Mouse (Mus musculus) heart, adult 2 months (tissue): ENCODE measurements around the gene Arsg. TPM values are rescaled to one million over a fixed set of nuclear protein-coding genes. Genes with fewer than 3 reads are reported as not detected.

Source experiments
- DNase-seq, 2 experiments: peaks; one replicate each; pipeline ENCODE4 v3.0.0; 2021
- H3K27ac ChIP-seq: fragments of 200-600 bp; 2 replicates; pipeline ENCODE4 v1.8.1; 2022
- H3K27me3 ChIP-seq: fragments of 200-500 bp; 2 replicates; pipeline ENCODE4 v1.6.1; 2012; ENCODE audit warnings: mild to moderate bottlenecking, low read length, inconsistent platforms, mixed read lengths; ENCODE audit not compliant: control insufficient read depth, insufficient read depth
- H3K36me3 ChIP-seq: fragments of 200-500 bp; 2 replicates; pipeline ENCODE4 v1.6.1; 2012; ENCODE audit warnings: low read length, inconsistent platforms; ENCODE audit not compliant: control insufficient read depth, insufficient read depth
- H3K4me1 ChIP-seq: fragments of 200-500 bp; 2 replicates; pipeline ENCODE4 v1.6.1; 2011; ENCODE audit warnings: low read length; ENCODE audit not compliant: control insufficient read depth, insufficient read depth
- H3K4me3 ChIP-seq: fragments of 200-600 bp; 2 replicates; pipeline ENCODE4 v1.8.1; 2022
- H3K79me2 ChIP-seq: fragments of 200-500 bp; replicated peaks from 2 replicates; pipeline ENCODE4 v1.6.1; 2012; ENCODE audit warnings: mild to moderate bottlenecking, inconsistent platforms, low read length, moderate library complexity, mixed read lengths; ENCODE audit not compliant: control insufficient read depth, insufficient read depth
- H3K9ac ChIP-seq: fragments of 200-500 bp; 2 replicates; pipeline ENCODE4 v1.6.1; 2012; ENCODE audit warnings: low read depth, mild to moderate bottlenecking, control low read depth, inconsistent platforms, low read length, mixed read lengths
- CTCF ChIP-seq: fragments of 200-600 bp; IDR thresholded peaks from 2 replicates; pipeline ENCODE4 v1.8.1; 2022; ENCODE audit warnings: antibody characterized with exemption, mild to moderate bottlenecking, moderate library complexity
- EP300 ChIP-seq: fragments of 200-500 bp; IDR thresholded peaks from 2 replicates; pipeline ENCODE4 v1.6.1; 2011; ENCODE audit warnings: low read depth, low read length, control low read depth; ENCODE audit not compliant: insufficient read depth
- POLR2A ChIP-seq: fragments of 200-500 bp; IDR thresholded peaks from 2 replicates; pipeline ENCODE4 v1.6.1; 2011; ENCODE audit warnings: mild to moderate bottlenecking, low read depth, low read length, control low read depth; ENCODE audit not compliant: insufficient read depth
- WGBS: fragments of 180-500 bp; shearing (Covaris S2); methylation state at CpG from one replicate; pipeline ENCODE4 v1.1.7; 2018; 5-methylcytosine and 5-hydroxymethylcytosine counted together
- intact Hi-C: fragments of 180-260 bp; cut with DNase I; formaldehyde crosslinking; loops from one replicate; pipeline ENCODE4 v1.15.1; 2025
- polyA plus RNA-seq: library from polyadenylated mRNA; depleted of rRNA; stranded (reverse); fragments of >200 nt; gene quantifications from 2 replicates; pipeline ENCODE4 v1.2.3, GENCODE M21; 2012
- total RNA-seq, 2 experiments: library from RNA; stranded (reverse); gene quantifications; 2 replicates each; pipeline ENCODE4 v1.2.3; 2021

The Arsg gene
- total and polyA plus RNA-seq, 3 experiments = 1.2 to 1.5 (median 1.3) TPM

DNA sequence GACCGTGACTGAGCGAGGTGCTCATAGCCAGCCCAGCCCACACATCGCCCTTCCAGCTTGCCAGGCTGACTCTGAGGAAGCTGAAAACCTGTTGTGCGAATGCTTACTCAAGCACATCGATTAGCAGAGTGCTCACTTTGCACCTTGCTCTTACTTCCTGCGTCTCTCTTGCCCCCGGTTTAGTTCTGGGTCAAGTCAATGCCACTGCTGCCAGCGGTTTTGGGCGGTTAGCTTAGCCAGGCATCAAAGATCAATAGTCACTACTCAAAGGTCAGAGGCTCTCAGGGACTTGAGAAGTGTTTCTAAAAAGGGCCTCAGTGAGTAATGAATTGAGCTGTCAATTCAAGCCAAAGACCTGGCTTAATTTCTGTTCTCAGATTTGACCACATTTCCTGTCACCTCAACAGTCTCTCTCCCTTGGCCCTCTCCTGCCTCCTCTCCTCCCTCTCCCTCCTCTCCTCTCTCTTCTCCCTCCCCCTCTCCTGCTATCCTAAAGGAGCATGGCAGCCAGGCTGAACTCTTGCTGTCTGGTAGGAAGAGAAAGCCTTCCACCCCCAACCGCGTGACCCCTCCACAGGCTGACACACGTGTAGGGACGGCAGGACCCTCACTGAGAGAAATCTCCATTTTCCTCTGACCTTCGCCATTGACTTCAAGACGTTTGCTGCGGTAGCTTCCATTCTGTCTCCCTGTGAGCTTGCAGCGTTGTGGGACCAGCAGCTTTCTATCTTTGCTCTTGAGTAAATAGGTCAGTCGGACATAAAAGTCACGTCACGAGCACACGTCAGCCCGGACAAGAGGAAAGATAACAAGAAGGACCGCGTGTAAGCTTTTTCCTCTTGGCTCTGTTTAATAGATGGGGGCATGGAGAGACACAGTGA, 22.0 kb downstream of the Arsg start:
- TF ChIP-seq EP300 (no peak), POLR2A (no peak), CTCF (no peak)
- Histone ChIP-seq H3K4me3 (no peak overlapping the region), H3K36me3 (no peaks in the 10 kb centered on the region), H3K4me1 (peaks cover 7% of the 10 kb centered on the region), H3K9ac (no peak overlapping the region), H3K79me2 (no peaks in the 10 kb centered on the region), H3K27me3 (no peaks in the 10 kb centered on the region), H3K27ac (no peak overlapping the region)
- intact Hi-C loops = loop anchor here (5.0 kb wide), 1 partner anchor 48 kb away; no protein-coding TSS in a partner anchor
- DNase-seq = peak in 1 of 2 experiments; percentile 19
- WGBS = 56% methylated on average over 24 of the region's 24 CpGs

DNA sequence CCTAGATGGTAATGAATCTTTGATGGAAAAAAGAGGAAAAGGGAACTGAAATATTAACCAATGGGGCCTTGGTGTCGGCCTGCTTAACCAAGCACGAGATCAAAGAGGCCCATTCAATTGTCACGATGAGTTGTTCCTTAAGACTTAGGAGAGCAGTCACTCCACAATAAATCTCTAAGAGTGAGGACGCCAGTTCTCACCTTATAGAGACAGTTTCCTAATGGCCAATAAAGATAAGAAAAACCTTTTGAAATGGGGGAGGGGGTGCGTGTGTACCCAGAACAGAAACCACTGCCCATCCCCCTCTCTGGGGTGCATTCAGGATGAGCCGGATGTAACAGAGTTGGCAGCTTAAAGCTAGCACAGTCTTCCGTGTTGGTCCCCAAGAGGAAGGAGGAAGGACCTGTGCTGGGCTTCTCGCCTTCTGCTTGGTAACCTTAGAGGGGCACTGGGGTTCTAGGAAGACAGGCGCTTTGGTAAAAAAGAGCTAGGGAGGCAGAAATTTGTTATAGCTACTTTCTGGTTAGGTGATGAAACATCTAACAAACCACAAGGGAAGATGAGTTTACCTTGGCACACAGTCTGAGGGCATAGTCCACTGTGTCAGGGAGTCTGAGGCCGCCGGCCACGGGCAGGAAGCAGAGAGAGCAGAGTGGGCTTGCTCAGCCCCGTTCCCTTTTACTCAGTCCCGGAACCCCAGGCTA, 22.7 kb downstream of the Arsg start:
- peaks cover 7% of the 10 kb centered on the region for H3K4me1 ChIP-seq
- H3K27me3 ChIP-seq = no peaks in the 10 kb centered on the region
- DNase-seq = no peak
- WGBS = 60% methylated on average over 14 of the region's 14 CpGs
- H3K79me2 ChIP-seq = no peaks in the 10 kb centered on the region
- H3K27ac ChIP-seq = no peak overlapping the region
- no peak overlapping the region for H3K4me3 ChIP-seq
- TF ChIP-seq EP300 (no peak), POLR2A (no peak), CTCF (no peak)
- H3K9ac ChIP-seq = no peak overlapping the region
- no peaks in the 10 kb centered on the region for H3K36me3 ChIP-seq
- intact Hi-C loops = no loop called here

DNA sequence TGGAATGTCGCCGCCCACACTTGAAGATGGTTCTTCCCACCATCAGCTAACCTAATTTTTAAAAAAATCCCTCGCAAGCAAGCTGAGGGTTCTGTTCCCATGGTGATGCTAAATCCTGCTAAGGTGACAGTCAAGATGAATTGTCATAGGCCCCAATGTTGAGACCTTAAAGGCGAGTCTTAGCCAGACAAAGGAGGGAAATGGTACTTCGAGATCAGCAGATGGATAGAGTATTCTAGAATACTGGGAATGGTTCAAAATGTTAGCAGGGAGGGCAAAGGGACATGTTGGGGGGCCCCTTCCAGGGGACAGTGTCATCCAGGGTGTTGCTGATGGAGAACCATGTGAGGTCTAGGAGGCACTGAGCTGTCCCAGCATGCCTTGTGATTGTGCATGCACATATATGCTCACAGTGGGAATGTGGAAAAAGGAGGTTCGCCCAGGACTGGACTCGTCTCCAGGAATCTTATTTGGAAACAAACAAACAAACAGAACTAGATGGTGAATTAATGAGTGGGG, 23.4 kb downstream of the Arsg start:
- Histone ChIP-seq H3K4me3 (no peak overlapping the region), H3K79me2 (no peaks in the 10 kb centered on the region), H3K36me3 (no peaks in the 10 kb centered on the region), H3K27me3 (no peaks in the 10 kb centered on the region), H3K9ac (no peak overlapping the region), H3K27ac (no peak overlapping the region), H3K4me1 (peaks cover 7% of the 10 kb centered on the region)
- DNase-seq = no peak
- intact Hi-C loops = no loop called here
- 90% methylated on average over 7 of the region's 7 CpGs for WGBS
- TF ChIP-seq POLR2A = no peak
- no peak for TF ChIP-seq EP300
- no peak for TF ChIP-seq CTCF

DNA sequence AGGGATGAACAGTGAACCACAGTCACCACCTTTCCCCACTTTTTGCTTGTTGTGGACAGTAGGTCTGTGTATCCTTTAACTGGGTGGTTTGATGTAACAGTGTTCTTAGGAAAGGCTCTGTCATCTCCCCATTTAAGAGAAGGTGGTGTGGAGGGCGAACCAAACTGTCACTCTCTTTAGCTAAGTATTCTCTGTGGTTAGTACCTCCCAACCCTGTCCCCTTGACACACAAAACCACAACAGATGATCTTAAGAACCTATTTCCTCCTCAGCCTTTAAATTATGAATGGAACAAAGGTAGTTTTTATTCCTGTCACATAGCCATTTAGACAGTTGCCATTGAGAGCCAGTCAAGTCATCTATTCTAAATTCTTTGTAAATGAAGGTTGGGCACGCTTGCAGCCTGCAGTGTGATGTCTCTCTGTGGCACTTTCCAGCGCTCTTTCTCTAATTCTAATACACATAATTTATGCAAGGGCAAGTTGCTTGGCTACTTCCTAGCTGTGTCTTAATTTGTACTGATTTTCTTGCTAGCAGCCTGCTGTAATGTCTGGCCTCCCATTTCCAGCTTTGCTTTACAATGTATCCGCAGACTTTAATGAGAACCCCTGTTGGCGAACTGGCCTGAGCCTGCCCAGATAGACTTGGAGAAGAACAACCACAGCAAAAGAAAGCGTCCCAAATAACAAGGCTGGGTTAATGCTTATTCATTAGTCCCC, 24.0 kb downstream of the Arsg start:
- TF ChIP-seq POLR2A (no peak), CTCF (no peak)
- intact Hi-C loops = no loop called here
- no peaks in the 10 kb centered on the region for H3K27me3 ChIP-seq
- H3K9ac ChIP-seq = no peak overlapping the region
- no peak for DNase-seq
- peaks cover 7% of the 10 kb centered on the region for H3K4me1 ChIP-seq
- 97% methylated on average over 6 of the region's 6 CpGs for WGBS
- H3K27ac ChIP-seq = no peak overlapping the region
- H3K4me3 ChIP-seq = no peak overlapping the region
- no peaks in the 10 kb centered on the region for H3K36me3 ChIP-seq
- no peaks in the 10 kb centered on the region for H3K79me2 ChIP-seq

DNA sequence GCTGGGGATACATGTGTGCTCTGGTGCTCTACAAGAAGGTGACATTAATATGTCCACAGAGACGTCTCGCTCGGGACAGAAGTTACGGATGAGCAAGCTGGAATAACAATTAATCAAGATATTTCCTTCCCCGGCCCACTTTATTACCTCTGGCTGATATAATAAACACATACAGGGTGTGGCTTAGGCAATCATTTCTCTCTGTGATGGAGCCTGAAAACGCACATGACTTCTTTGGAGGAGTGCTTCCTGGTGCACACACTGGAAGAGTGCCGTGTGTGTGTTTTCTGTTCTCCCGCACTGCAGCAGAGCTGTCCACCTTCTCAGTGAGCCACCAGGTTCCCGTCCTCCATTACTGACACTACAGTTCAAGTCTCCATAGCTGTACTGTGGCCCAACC, 24.8 kb downstream of the Arsg start:
- TF ChIP-seq EP300 (no peak), CTCF (no peak), POLR2A (no peak)
- Histone ChIP-seq H3K79me2 (no peaks in the 10 kb centered on the region), H3K27ac (peak overlapping the region; percentile 36), H3K4me1 (peaks cover 7% of the 10 kb centered on the region), H3K27me3 (no peaks in the 10 kb centered on the region), H3K36me3 (no peaks in the 10 kb centered on the region), H3K9ac (no peak overlapping the region), H3K4me3 (no peak overlapping the region)
- DNase-seq = no peak
- WGBS = 57% methylated on average over 9 of the region's 9 CpGs
- intact Hi-C loops = no loop called here
